Mouse (Mus musculus) heart, embryonic 10.5 days (tissue): ENCODE measurements around the gene Krtap4-8. TPM values are rescaled to one million over a fixed set of nuclear protein-coding genes. Genes with fewer than 3 reads are reported as not detected.
"Not testable (repeated sequence)": the region's sequence is repeated elsewhere in the genome, so short reads cannot be mapped to it uniquely, and the experiment has no call there.

Source experiments
- DNase-seq: peaks from one replicate; pipeline ENCODE4 v3.0.0-alpha.2; 2017; ENCODE audit warnings: low spot score
- H3K27ac ChIP-seq: fragments of 300-500 bp; sonication (generic); 2 replicates; pipeline ENCODE4 v1.5.1; 2016; ENCODE audit warnings: mild to moderate bottlenecking
- H3K27me3 ChIP-seq: fragments of 300-500 bp; sonication (generic); 2 replicates; pipeline ENCODE4 v1.6.1; 2016; ENCODE audit warnings: mild to moderate bottlenecking; ENCODE audit not compliant: poor library complexity, insufficient read depth, severe bottlenecking
- H3K36me3 ChIP-seq: fragments of 300-500 bp; sonication (generic); 2 replicates; pipeline ENCODE4 v1.6.1; 2016; ENCODE audit warnings: mild to moderate bottlenecking, moderate library complexity
- H3K4me1 ChIP-seq: fragments of 300-500 bp; sonication (generic); 2 replicates; pipeline ENCODE4 v1.6.1; 2016; ENCODE audit warnings: mild to moderate bottlenecking
- H3K4me3 ChIP-seq: fragments of 300-500 bp; sonication (generic); 2 replicates; pipeline ENCODE4 v1.5.1; 2016; ENCODE audit warnings: mild to moderate bottlenecking, moderate library complexity
- H3K9me3 ChIP-seq: fragments of 300-500 bp; sonication (generic); 2 replicates; pipeline ENCODE4 v1.6.1; 2016; ENCODE audit warnings: mild to moderate bottlenecking, moderate library complexity
- WGBS: fragments of 180-500 bp; shearing (Covaris S2); methylation state at CpG from one replicate; pipeline ENCODE4 v1.1.7; 2016; 5-methylcytosine and 5-hydroxymethylcytosine counted together
- polyA plus RNA-seq: library from polyadenylated mRNA; unstranded; fragments of >200 nt; fragmentation: Nextera tagmentation; extraction: Ambion mirVana; gene quantifications from 2 replicates; pipeline ENCODE4 v1.2.1, GENCODE M21; 2016

Krtap4-8 gene
- not detected in 2 replicates for polyA plus RNA-seq

DNA sequence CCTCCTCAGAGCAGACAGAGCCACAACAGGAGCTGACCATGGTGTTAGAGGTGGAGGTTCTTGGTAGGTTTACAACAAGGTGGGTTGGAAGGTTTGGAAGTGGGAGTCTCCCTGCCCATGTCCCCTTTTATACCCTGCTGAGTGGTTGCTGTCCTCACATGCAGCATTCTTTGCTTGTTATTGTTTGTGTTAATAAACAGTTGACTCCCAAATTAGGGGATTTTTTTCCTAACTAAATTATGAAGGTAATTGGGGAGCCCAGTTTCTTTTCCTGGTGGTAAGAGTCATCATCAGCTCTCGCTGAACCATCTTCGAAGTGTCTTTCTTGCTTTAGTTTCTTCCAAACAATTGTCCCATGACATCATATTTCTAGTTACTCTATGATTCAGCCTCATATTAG lies at the start of gene Krtap4-8:
TSS of gene Krtap4-8 (minus strand) at position 101 of the 400 bp plus-strand sequence.
- 95% methylated on average over 2 of the region's 2 CpGs for WGBS
- H3K36me3 ChIP-seq: no peaks in the 10 kb centered on the region
- no peaks in the 10 kb centered on the region for H3K9me3 ChIP-seq
- H3K27ac ChIP-seq: no peak within 1 kb of the TSS
- no peak within 1 kb of the TSS for H3K4me3 ChIP-seq
- no peak for DNase-seq
- H3K4me1 ChIP-seq: peaks cover 5% of the 10 kb centered on the region
- H3K27me3 ChIP-seq: no peaks in the 10 kb centered on the region

DNA sequence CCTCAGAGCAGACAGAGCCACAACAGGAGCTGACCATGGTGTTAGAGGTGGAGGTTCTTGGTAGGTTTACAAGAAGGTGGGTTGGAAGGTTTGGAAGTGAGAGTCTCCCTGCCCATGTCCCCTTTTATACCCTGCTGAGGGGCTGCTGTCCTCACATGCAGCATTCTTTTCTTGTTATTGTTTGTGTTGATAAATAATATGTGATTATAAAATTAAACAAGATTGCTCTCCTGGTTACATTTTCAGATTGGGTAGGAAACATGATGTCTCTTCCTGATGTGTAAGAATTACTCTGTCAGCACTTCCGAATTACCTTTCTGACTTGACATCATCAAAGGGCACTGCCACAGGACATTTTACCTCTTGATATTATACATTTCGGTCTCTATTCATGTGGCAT lies 35.1 kb upstream of the Krtap4-8 start, which contains the start of gene Gm11564:
TSS of gene Gm11564 (minus strand) at position 101 of the 400 bp plus-strand sequence.
- WGBS: 78% methylated on average over 2 of the region's 2 CpGs
- H3K4me3 ChIP-seq, H3K36me3 ChIP-seq, H3K27me3 ChIP-seq, H3K9me3 ChIP-seq, H3K4me1 ChIP-seq, DNase-seq, H3K27ac ChIP-seq: not testable (repeated sequence)

DNA sequence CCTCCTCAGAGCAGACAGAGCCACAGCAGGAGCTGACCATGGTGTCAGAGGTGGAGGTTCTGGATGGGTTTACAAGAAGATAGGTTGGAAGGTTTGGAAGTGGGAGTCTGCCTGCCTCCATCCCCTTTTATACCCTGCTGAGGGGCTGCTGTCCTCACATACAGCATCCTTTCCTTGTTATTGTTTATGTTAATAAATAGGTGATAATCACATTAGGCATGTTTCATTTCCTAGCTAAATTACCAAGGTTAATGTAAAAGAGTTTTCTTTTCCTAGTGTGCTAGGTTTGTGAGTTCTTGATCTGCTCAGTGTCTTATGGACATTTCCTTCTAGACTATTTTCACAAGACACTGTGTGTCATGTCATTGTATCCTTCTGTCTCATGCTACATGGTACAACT lies 29.3 kb upstream of the Krtap4-8 start, which contains the start of gene Krtap4-13:
TSS of gene Krtap4-13 (minus strand) at position 101 of the 400 bp plus-strand sequence.
- not testable (repeated sequence) for H3K4me1 ChIP-seq

DNA sequence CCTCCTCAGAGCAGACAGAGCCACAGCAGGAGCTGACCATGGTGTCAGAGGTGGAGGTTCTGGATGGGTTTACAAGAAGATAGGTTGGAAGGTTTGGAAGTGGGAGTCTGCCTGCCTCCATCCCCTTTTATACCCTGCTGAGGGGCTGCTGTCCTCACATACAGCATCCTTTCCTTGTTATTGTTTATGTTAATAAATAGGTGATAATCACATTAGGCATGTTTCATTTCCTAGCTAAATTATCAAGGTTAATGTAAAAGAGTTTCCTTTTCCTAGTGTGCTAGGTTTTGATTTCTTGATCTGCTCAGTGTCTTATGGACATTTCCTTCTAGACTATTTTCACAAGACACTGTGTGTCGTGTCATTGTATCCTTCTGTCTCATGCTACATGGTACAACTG lies 23.8 kb upstream of the Krtap4-8 start, which contains the start of gene Gm11554:
TSS of gene Gm11554 (minus strand) at position 101 of the 400 bp plus-strand sequence.
- H3K4me1 ChIP-seq, H3K27ac ChIP-seq, H3K4me3 ChIP-seq, H3K36me3 ChIP-seq, H3K27me3 ChIP-seq, DNase-seq, H3K9me3 ChIP-seq: not testable (repeated sequence)
- WGBS: no CpG with 5 or more reads among the region's 1 CpGs

More for the DNA sequence above, 29.3 kb upstream of the Krtap4-8 start, which contains the start of gene Krtap4-13:
- H3K36me3 ChIP-seq, H3K4me3 ChIP-seq, DNase-seq, H3K27me3 ChIP-seq, H3K27ac ChIP-seq, H3K9me3 ChIP-seq: not testable (repeated sequence)

DNA sequence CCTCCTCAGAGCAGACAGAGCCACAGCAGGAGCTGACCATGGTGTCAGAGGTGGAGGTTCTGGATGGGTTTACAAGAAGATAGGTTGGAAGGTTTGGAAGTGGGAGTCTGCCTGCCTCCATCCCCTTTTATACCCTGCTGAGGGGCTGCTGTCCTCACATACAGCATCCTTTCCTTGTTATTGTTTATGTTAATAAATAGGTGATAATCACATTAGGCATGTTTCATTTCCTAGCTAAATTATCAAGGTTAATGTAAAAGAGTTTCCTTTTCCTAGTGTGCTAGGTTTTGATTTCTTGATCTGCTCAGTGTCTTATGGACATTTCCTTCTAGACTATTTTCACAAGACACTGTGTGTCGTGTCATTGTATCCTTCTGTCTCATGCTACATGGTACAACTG lies 18.3 kb upstream of the Krtap4-8 start, which contains the start of gene Gm11569:
TSS of gene Gm11569 (minus strand) at position 101 of the 400 bp plus-strand sequence.
- not testable (repeated sequence) for H3K4me3 ChIP-seq, H3K4me1 ChIP-seq, DNase-seq, H3K36me3 ChIP-seq, H3K27ac ChIP-seq, H3K9me3 ChIP-seq, H3K27me3 ChIP-seq
- WGBS: no CpG with 5 or more reads among the region's 1 CpGs

DNA sequence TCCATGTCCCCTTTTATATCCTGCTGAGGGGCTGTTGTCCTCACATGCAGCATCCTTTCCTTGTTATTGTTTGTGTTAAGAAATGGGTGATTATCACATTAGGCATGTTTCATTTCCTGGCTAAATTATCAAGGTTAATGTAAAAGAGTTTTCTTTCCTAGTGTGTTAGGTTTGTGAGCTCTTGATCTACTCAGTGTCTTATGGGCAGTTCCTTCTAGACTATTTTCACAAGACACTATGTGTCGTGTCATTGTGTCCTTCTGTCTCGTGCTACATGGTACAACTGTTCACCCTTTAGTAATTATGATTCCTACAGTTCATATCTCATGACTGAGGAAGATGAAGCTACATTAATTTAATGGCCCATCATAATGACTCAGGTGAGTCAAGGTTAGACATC lies 12.9 kb upstream of the Krtap4-8 start, which contains the start of gene Gm11596:
TSS of gene Gm11596 (minus strand) at position 101 of the 400 bp plus-strand sequence.
- no peak for DNase-seq
- 75% methylated on average over 2 of the region's 2 CpGs for whole genome bisulfite sequencing

DNA sequence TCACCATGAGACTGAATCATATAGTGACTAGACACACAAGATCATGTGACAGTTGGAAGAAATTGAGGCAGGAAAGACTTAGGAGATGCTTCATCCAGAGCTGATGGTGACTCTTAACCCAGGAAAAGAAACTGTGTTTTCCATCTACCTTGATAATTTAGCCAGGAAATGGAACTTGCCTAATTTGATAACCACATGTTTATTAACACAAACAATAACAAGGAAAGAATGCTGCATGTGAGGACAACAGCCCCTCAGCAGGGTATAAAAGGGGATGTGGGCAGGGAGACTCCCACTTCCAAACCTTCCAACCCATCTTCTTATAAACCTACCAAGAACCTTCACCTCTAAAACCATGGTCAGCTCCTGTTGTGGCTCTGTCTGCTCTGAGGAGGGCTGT lies 4.4 kb upstream of the Krtap4-8 start, which contains the start of gene Krtap4-9:
TSS of gene Krtap4-9 (plus strand) at position 301 of the 400 bp plus-strand sequence.
- H3K4me1 ChIP-seq, DNase-seq, H3K36me3 ChIP-seq, H3K27me3 ChIP-seq, H3K27ac ChIP-seq, H3K9me3 ChIP-seq, H3K4me3 ChIP-seq: not testable (repeated sequence)

More for the DNA sequence above, 12.9 kb upstream of the Krtap4-8 start, which contains the start of gene Gm11596:
- no peaks in the 10 kb centered on the region for H3K36me3 ChIP-seq
- no peak within 1 kb of the TSS for H3K4me3 ChIP-seq
- peaks cover 6% of the 10 kb centered on the region; the same call in 1 of the 2 replicates for H3K27me3 ChIP-seq
- H3K4me1 ChIP-seq: no peaks in the 10 kb centered on the region
- no peaks in the 10 kb centered on the region for H3K9me3 ChIP-seq
- no peak within 1 kb of the TSS for H3K27ac ChIP-seq

DNA sequence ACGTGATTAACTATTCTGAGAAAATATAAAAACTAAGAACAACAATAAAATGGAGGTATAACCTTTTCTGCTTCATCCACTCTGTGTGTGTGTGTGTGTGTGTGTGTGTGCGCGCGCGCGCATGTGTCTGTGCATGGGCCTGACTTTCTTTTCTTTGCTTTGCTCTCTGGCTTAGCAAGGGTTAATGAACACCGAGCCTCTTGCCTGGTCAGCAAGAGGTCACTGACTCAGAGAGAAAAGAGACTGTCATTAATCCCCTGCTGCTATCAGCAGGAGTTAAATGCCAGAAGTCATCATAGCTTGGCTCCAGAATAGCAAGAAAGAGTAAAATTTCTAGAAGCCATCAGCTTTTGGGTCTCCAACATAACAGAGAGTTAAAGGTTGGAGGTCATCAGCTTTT lies 2.1 kb downstream of the Krtap4-8 start:
- H3K27ac ChIP-seq: no peak overlapping the region
- H3K36me3 ChIP-seq: no peaks in the 10 kb centered on the region
- no peak overlapping the region for H3K4me3 ChIP-seq
- WGBS: 71% methylated on average over 7 of the region's 7 CpGs
- DNase-seq: no peak
- H3K4me1 ChIP-seq: peaks cover 5% of the 10 kb centered on the region
- no peaks in the 10 kb centered on the region for H3K27me3 ChIP-seq
- H3K9me3 ChIP-seq: no peaks in the 10 kb centered on the region

DNA sequence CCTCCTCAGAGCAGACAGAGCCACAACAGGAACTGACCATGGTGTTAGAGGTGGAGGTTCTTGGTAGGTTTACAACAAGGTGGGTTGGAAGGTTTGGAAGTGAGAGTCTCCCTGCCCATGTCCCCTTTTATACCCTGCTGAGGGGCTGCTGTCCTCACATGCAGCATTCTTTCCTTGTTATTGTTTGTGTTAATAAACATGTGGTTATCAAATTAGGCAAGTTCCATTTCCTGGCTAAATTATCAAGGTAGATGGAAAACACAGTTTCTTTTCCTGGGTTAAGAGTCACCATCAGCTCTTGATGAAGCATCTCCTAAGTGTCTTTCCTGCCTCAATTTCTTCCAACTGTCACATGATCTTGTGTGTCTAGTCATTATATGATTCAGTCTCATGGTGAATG lies 7.7 kb downstream of the Krtap4-8 start, which contains the start of gene Gm11595:
TSS of gene Gm11595 (minus strand) at position 101 of the 400 bp plus-strand sequence.
- H3K27me3 ChIP-seq, H3K4me1 ChIP-seq, DNase-seq, H3K27ac ChIP-seq, H3K4me3 ChIP-seq, H3K9me3 ChIP-seq, H3K36me3 ChIP-seq: not testable (repeated sequence)

DNA sequence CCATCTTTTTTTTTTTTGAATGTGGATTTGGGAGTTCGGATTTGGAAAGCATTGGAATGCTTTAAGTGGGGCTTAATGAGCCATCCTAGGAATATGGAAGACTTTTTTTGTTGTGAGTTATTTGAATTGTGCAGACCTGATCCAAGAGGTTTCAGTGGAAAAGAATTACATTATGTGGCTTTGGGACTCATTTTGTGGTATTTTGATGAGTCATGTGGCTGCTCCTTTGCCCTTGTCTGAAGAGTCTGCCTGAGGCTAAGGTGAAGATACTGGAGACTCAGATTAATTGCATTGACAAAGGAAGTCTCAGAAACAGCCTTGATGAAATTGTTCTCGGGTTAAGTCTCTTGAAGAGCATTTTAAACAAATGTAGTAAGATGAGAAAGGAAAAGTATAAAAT lies 12.1 kb downstream of the Krtap4-8 start:
- Histone ChIP-seq H3K36me3 (no peaks in the 10 kb centered on the region), H3K27me3 (no peaks in the 10 kb centered on the region), H3K27ac (no peak overlapping the region), H3K4me3 (no peak overlapping the region), H3K9me3 (no peaks in the 10 kb centered on the region), H3K4me1 (no peaks in the 10 kb centered on the region)
- 75% methylated on average over 2 of the region's 2 CpGs for WGBS
- DNase-seq: no peak

DNA sequence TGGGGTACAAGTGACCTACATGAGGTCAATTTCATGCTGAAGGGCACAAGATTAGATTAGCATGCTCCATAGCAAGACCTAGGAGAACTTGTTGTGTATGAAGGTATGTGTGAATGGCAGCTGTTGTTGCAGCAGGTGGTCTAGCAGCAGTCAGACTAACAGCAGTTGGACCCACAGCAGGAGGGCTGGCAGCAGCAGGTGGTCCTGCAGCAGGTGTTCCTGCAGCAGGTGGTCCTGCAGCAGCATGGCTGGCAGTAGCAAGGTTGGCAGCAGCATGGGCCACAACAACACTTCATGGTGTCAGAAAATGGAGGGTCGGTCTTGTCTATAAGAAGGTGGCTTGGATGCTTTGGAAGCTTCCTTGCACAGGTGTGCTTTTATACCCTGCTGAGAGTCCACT lies 21.6 kb downstream of the Krtap4-8 start:
- Histone ChIP-seq H3K27ac (no peak overlapping the region), H3K27me3 (no peaks in the 10 kb centered on the region), H3K9me3 (no peaks in the 10 kb centered on the region), H3K4me1 (no peaks in the 10 kb centered on the region), H3K36me3 (no peaks in the 10 kb centered on the region), H3K4me3 (no peak overlapping the region)
- WGBS: 82% methylated on average over 1 of the region's 1 CpGs
- DNase-seq: no peak

DNA sequence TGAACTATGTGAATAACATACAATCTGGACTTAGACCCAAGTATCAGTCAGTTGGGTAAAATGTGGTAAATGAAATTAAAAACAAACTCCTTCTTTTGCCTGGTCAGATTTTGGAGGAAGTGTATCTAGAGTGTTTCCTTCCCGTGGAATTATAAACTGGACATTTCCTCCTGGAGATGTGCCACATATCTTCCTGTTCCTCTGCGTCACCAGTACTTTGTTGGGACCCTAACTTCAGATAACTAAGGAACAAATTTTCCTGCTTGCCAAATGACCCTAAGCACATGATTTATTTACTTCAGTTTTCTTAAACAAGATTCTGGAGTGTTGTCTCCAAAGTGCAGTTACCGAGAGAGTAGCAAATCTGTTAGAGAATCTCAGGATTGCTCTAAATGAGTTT lies 36.5 kb downstream of the Krtap4-8 start:
- DNase-seq: no peak
- 80% methylated on average over 3 of the region's 3 CpGs for WGBS
- no peak overlapping the region for H3K27ac ChIP-seq
- no peaks in the 10 kb centered on the region for H3K9me3 ChIP-seq
- no peaks in the 10 kb centered on the region for H3K4me1 ChIP-seq
- H3K36me3 ChIP-seq: no peaks in the 10 kb centered on the region
- H3K4me3 ChIP-seq: no peak overlapping the region
- no peaks in the 10 kb centered on the region for H3K27me3 ChIP-seq

DNA sequence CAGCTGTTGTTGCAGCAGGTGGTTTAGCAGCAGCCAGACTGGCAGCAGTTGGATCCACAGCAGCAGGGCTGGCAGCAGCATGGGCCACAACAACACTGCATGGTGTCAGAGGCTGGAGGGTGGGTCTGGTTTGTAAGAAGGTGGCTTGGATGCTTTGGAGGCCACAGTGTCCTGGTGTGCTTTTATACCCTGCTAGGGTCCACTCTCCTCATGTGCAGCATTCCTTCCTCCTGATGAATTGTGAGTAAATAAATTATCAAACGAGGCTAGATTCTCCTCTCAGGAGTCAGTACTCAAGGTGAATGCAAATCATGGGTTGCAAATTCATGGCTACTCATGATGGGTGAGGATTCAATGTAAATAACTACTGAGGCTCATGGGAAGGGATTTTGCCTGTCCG lies 46.3 kb downstream of the Krtap4-8 start, which contains the start of gene Gm14180:
TSS of gene Gm14180 (minus strand) at position 101 of the 400 bp plus-strand sequence.
- no peaks in the 10 kb centered on the region for H3K27me3 ChIP-seq
- 60% methylated on average over 2 of the region's 2 CpGs for WGBS
- no peak for DNase-seq
- H3K9me3 ChIP-seq: no peaks in the 10 kb centered on the region
- no peak within 1 kb of the TSS for H3K4me3 ChIP-seq
- H3K4me1 ChIP-seq: no peaks in the 10 kb centered on the region
- no peak within 1 kb of the TSS for H3K27ac ChIP-seq
- no peaks in the 10 kb centered on the region for H3K36me3 ChIP-seq
